Mouse (Mus musculus) heart, postnatal 0 days (tissue): Measurements from ENCODE around the gene Srpk2.
"Not testable (repeated sequence)": the region's sequence is repeated elsewhere in the genome, so short reads cannot be mapped to it uniquely, and the experiment has no call there.

Experiments used
- CTCF ChIP-seq: IDR thresholded peaks from 2 replicates; pipeline ENCODE4 v1.5.1; 2016; ENCODE audit warnings: antibody characterized with exemption, control low read depth, low read depth
- EP300 ChIP-seq: IDR thresholded peaks from 2 replicates; pipeline ENCODE4 v1.6.1; 2016; ENCODE audit warnings: antibody characterized with exemption, low read depth

- not testable (repeated sequence) for TF ChIP-seq EP300, CTCF
Measured at GRCm38 (mm10) chr5:23553338-23553737, 131.1 kb downstream of the Srpk2 start.
